Comparison of ENCODE assay signal across 34 mouse cellular contexts in genomic region chr2:91600475-91600874, GRCm38 (mm10). TPM values are rescaled to one million over a fixed set of nuclear protein-coding genes. Genes with fewer than 3 reads are reported as not detected.
DNase-seq lines count a peak whose midpoint lies in the region; TF ChIP-seq lines count a peak whose summit lies in the region.
"Had no signal": no experiment of that assay in that cellular context is flagged by ENCODE, and none has a peak within 500 bp of the region (broad histone marks: within the 10 kb centered on the region; RNA-seq: fewer than 3 reads in every experiment).

No protein-coding gene starts in this region.

- DNase-seq in layer of hippocampus, adult 11-12 months (ENCODE audit: low spot score): peak; percentile 8
- no peak for DNase-seq in layer of hippocampus, postnatal 14 days (ENCODE audit: low spot score in 2 of 2)
- DNase-seq in right cerebral cortex, adult 18-20 months: peak; percentile 35
- no peak for DNase-seq in right cerebral cortex, postnatal 4 days
- peak; percentile 30 to 72 for DNase-seq in left cerebral cortex, postnatal 25 days (ENCODE audit: low spot score in 2 of 2)
- no peak for DNase-seq in thymus, adult 2 months
- no peak for DNase-seq in cerebellum, adult 9-11 months
- DNase-seq: adrenal gland, postnatal 10 days; cerebellum, adult 11-12 months; cerebellum, postnatal 10 days; forebrain, postnatal 0 days; gastrocnemius, postnatal 10 days; heart, postnatal 10 days; kidney, adult 11 months; kidney, postnatal 14 days; liver, embryonic 13.5 days; lung, adult 18-20 months; lung, postnatal 4 days; thymus, postnatal 4 days had no signal

- no peaks in the 10 kb centered on the region for H3K27me3 ChIP-seq in thymus, adult 2 months (ENCODE audit: control insufficient read depth, insufficient read depth, low read length)
- H3K27me3 ChIP-seq: heart, embryonic 13.5 days; hindbrain, embryonic 15.5 days; limb, embryonic 15.5 days; liver, embryonic 13.5 days; megakaryocyte, embryonic 14.5 days; midbrain, embryonic 12.5 days; neural tube, embryonic 12.5 days; Patski had no signal

- no peak overlapping the region for H3K27ac ChIP-seq in thymus, adult 2 months (ENCODE audit: control insufficient read depth, insufficient read depth, low read length)
- H3K27ac ChIP-seq: heart, embryonic 13.5 days; hindbrain, embryonic 15.5 days; layer of hippocampus, adult 2 months; limb, embryonic 10.5 days; limb, embryonic 15.5 days; liver, embryonic 13.5 days; midbrain, embryonic 12.5 days; neural tube, embryonic 12.5 days; stomach, postnatal 0 days had no signal

- TF ChIP-seq POLR2A in thymus, adult 2 months (IDR thresholded peaks at IDR 0.05; ENCODE audit: control insufficient read depth, extremely low read depth, insufficient read depth, low read length, poor library complexity): no peak

- H3K36me3 ChIP-seq in thymus, adult 2 months (ENCODE audit: control insufficient read depth, insufficient read depth, low read length): peaks cover 79% of the 10 kb centered on the region

- TF ChIP-seq CTCF in thymus, adult 2 months (IDR thresholded peaks at IDR 0.05; ENCODE audit: borderline replicate concordance, control insufficient read depth, extremely low read depth, insufficient read depth, low read length, poor library complexity): no peak

- H3K4me3 ChIP-seq in thymus, adult 2 months (ENCODE audit: control insufficient read depth, insufficient read depth, low read length): no peak overlapping the region
- H3K4me3 ChIP-seq: erythroblast, embryonic 14.5 days; heart, embryonic 13.5 days; hindbrain, embryonic 15.5 days; layer of hippocampus, adult 2 months; limb, embryonic 10.5 days; limb, embryonic 15.5 days; liver, embryonic 13.5 days; megakaryocyte, embryonic 14.5 days; midbrain, embryonic 12.5 days; myocyte; neural tube, embryonic 12.5 days had no signal

- H3K4me1 ChIP-seq in thymus, adult 2 months (replicated peaks; ENCODE audit: control insufficient read depth, insufficient read depth, low read length): no peaks in the 10 kb centered on the region
- H3K4me1 ChIP-seq: heart, embryonic 13.5 days; hindbrain, embryonic 15.5 days; limb, embryonic 10.5 days; limb, embryonic 15.5 days; liver, embryonic 13.5 days; megakaryocyte, embryonic 14.5 days; midbrain, embryonic 12.5 days; neural tube, embryonic 12.5 days had no signal

- WGBS in thymus, adult 2 months: over 99% methylated on average over 4 of the region's 4 CpGs

- intact Hi-C loops in left cerebral cortex, postnatal 25 days (cut with DNase I): loop anchor here (5.0 kb wide), 1 partner anchor 33 kb away; no protein-coding TSS in a partner anchor

RNA-seq across cellular contexts. Expression of gene F2, which starts 35.7 kb away (rescaled TPM):
- total RNA-seq in layer of hippocampus, postnatal 14 days (2021): under 1 TPM in 1 of 2 experiments, not detected in 1; 0.25 TPM
- under 1 TPM in 1 of 2 experiments, not detected in 1; 0.16 TPM for total RNA-seq in left cerebral cortex, postnatal 25 days (2021)
- 0.62 and 5.1 TPM in 2 replicates for polyA plus RNA-seq in thymus, adult 2 months (2012; rRNA removed)
- total RNA-seq: forebrain, postnatal 0 days; midbrain, postnatal 0 days had no signal
- polyA plus RNA-seq: forebrain, embryonic 11.5 days; forebrain, postnatal 0 days; kidney, embryonic 14.5 days; limb, embryonic 10.5 days; midbrain, embryonic 12.5 days; Patski had no signal

RNA-seq across cellular contexts. Expression of gene Zfp408, which starts 49.1 kb away (rescaled TPM):
- 10 to 100 TPM; 11.1 to 13.0 TPM for total RNA-seq in layer of hippocampus, postnatal 14 days (2021)
- total RNA-seq in left cerebral cortex, postnatal 25 days (2021): 10 to 100 TPM in 1 of 2 experiments, 1 to 10 TPM in 1; 9.3 to 11.1 TPM
- 52.2 and 62.6 TPM in 2 replicates for polyA plus RNA-seq in thymus, adult 2 months (2012; rRNA removed)

RNA-seq across cellular contexts. Expression of gene Arhgap1, which starts 49.2 kb away (rescaled TPM):
- total RNA-seq in layer of hippocampus, postnatal 14 days (2021): 10 to 100 TPM; 65.8 to 68.0 TPM
- 10 to 100 TPM; 72.9 to 77.0 TPM for total RNA-seq in left cerebral cortex, postnatal 25 days (2021)
- 185 and 191 TPM in 2 replicates for polyA plus RNA-seq in thymus, adult 2 months (2012; rRNA removed)

Comparison
In these comparisons a context has a peak if more than half of its experiments do, and no peak if none do; other contexts are left out.
1. DNase-seq: peak in layer of hippocampus, adult 11-12 months (single experiment), right cerebral cortex, adult 18-20 months (single experiment) and left cerebral cortex, postnatal 25 days (2 of 2); none in layer of hippocampus, postnatal 14 days (0 of 2), right cerebral cortex, postnatal 4 days (single experiment), thymus, adult 2 months (single experiment) and cerebellum, adult 9-11 months (single experiment).